ENCODE assay signal across 14 mouse cellular contexts in genomic region chr8:123788416-123789170, GRCm38 (mm10). TPM values are rescaled to one million over a fixed set of nuclear protein-coding genes. Genes with fewer than 3 reads are reported as not detected.
A peak's percentile ranks its signal among the peaks of the same experiment; 100 is the strongest.
DNase-seq lines count a peak whose midpoint lies in the region; ATAC-seq and TF ChIP-seq lines count a peak whose summit lies in the region.
"Had no signal": no experiment of that assay in that cellular context is flagged by ENCODE, and none has a peak within 500 bp of the region (broad histone marks: within the 10 kb centered on the region; RNA-seq: fewer than 3 reads in every experiment).

No protein-coding gene starts in this region.

- peaks cover 7% of the 10 kb centered on the region for H3K4me1 ChIP-seq in thymus, adult 2 months (replicated peaks; ENCODE audit: control insufficient read depth, insufficient read depth, low read length)
- H3K4me1 ChIP-seq in forebrain, postnatal 0 days (ENCODE audit: insufficient read depth) = no peaks in the 10 kb centered on the region

- TF ChIP-seq POLR2A in thymus, adult 2 months (IDR thresholded peaks at IDR 0.05; ENCODE audit: control insufficient read depth, extremely low read depth, insufficient read depth, low read length, poor library complexity) = no peak

- 55% methylated on average over 14 of the region's 14 CpGs for WGBS in thymus, adult 2 months
- WGBS in forebrain, postnatal 0 days = 48% methylated on average over 14 of the region's 14 CpGs

- H3K4me3 ChIP-seq in thymus, adult 2 months (ENCODE audit: control insufficient read depth, insufficient read depth, low read length) = no peak overlapping the region
- H3K4me3 ChIP-seq in forebrain, postnatal 0 days (ENCODE audit: low read depth, low read length) = no peak overlapping the region
- H3K4me3 ChIP-seq: intestine, embryonic 15.5 days; midbrain, embryonic 13.5 days; neural tube, embryonic 12.5 days had no signal

- no peaks in the 10 kb centered on the region for H3K9me3 ChIP-seq in forebrain, postnatal 0 days (ENCODE audit: low read length)
- H3K9me3 ChIP-seq: intestine, embryonic 15.5 days; midbrain, embryonic 13.5 days; neural tube, embryonic 12.5 days had no signal

- no peaks in the 10 kb centered on the region for H3K27me3 ChIP-seq in thymus, adult 2 months (ENCODE audit: control insufficient read depth, insufficient read depth, low read length)
- H3K27me3 ChIP-seq in forebrain, postnatal 0 days (ENCODE audit: insufficient read depth, low read length) = no peaks in the 10 kb centered on the region
- H3K27me3 ChIP-seq: intestine, embryonic 15.5 days; neural tube, embryonic 12.5 days had no signal

- H3K36me3 ChIP-seq in thymus, adult 2 months (ENCODE audit: control insufficient read depth, insufficient read depth, low read length) = no peaks in the 10 kb centered on the region
- no peaks in the 10 kb centered on the region for H3K36me3 ChIP-seq in forebrain, postnatal 0 days (ENCODE audit: insufficient read depth)
- H3K36me3 ChIP-seq: intestine, embryonic 15.5 days; midbrain, embryonic 13.5 days; neural tube, embryonic 12.5 days had no signal

- H3K9ac ChIP-seq in forebrain, postnatal 0 days = no peak overlapping the region
- H3K9ac ChIP-seq: intestine, embryonic 15.5 days; liver, embryonic 14.5 days; midbrain, embryonic 13.5 days; neural tube, embryonic 12.5 days had no signal

- no peak for DNase-seq in frontal cortex, postnatal 25 days (ENCODE audit: low spot score in 2 of 2)
- peak; percentile 8 for DNase-seq in thymus, postnatal 14 days
- no peak for DNase-seq in thymus, adult 2 months
- DNase-seq in cerebellum, adult 8-10 months = peak; percentile 86
- no peak for DNase-seq in testis, postnatal 14 days (ENCODE audit: low spot score)
- DNase-seq in forebrain, postnatal 0 days = no peak
- no peak for DNase-seq in thymus, postnatal 25 days
- DNase-seq: heart, postnatal 4 days; lung, postnatal 14 days had no signal

- no peak overlapping the region for H3K27ac ChIP-seq in thymus, adult 2 months (ENCODE audit: control insufficient read depth, insufficient read depth, low read length)
- H3K27ac ChIP-seq in forebrain, postnatal 0 days (ENCODE audit: low read depth, low read length) = no peak overlapping the region
- H3K27ac ChIP-seq: intestine, embryonic 15.5 days; liver, embryonic 14.5 days; midbrain, embryonic 13.5 days; neural tube, embryonic 12.5 days had no signal

- no peak overlapping the region for H3K4me2 ChIP-seq in forebrain, postnatal 0 days (ENCODE audit: low read depth)
- H3K4me2 ChIP-seq: midbrain, embryonic 13.5 days; neural tube, embryonic 12.5 days had no signal

- no peak for TF ChIP-seq CTCF in thymus, adult 2 months (IDR thresholded peaks at IDR 0.05; ENCODE audit: borderline replicate concordance, control insufficient read depth, extremely low read depth, insufficient read depth, low read length, poor library complexity)
- TF ChIP-seq CTCF in forebrain, postnatal 0 days (IDR thresholded peaks at IDR 0.05; ENCODE audit: low read depth) = no peak

- ATAC-seq in frontal cortex, adult (ENCODE audit: low TSS enrichment) = peak; percentile 47; the same call in 1 of the 2 replicates
- no peak for ATAC-seq in forebrain, postnatal 0 days
- ATAC-seq: intestine, embryonic 15.5 days; midbrain, embryonic 13.5 days had no signal

RNA-seq across cellular contexts. Expression of gene Rab4a, which starts 17.2 kb away (rescaled TPM):
- polyA plus RNA-seq in thymus, adult 2 months (2012; rRNA removed) = 4.4 and 5.1 TPM in 2 replicates
- total RNA-seq in forebrain, postnatal 0 days (2014; rRNA removed) = 70.9 and 72.8 TPM in 2 replicates
- polyA plus RNA-seq in forebrain, postnatal 0 days (2015; fragmentation: Nextera tagmentation; extraction: Ambion mirVana) = 113 and 127 TPM in 2 replicates

Comparison
In these comparisons a context has a peak if more than half of its experiments do, and no peak if none do; other contexts are left out.
1. DNase-seq: peak in thymus, postnatal 14 days (single experiment) and cerebellum, adult 8-10 months (single experiment); none in frontal cortex, postnatal 25 days (0 of 2), thymus, adult 2 months (single experiment), testis, postnatal 14 days (single experiment), forebrain, postnatal 0 days (single experiment) and thymus, postnatal 25 days (single experiment).
2. RNA of gene Rab4a, which starts 17.2 kb away (polyA plus RNA-seq): 113 to 127 TPM in forebrain, postnatal 0 days; 4.4 to 5.1 TPM in thymus, adult 2 months; every median in the first group is over 10 times any median in the second.